Mouse (Mus musculus) brain, embryonic 14.5 days (tissue): ENCODE results near the gene Ppm1j.

Source experiments
- CTCF ChIP-seq: fragments of 200-500 bp; IDR thresholded peaks from 2 replicates; pipeline ENCODE4 v1.5.1; 2012; ENCODE audit warnings: inconsistent platforms, mild to moderate bottlenecking, moderate library complexity, borderline replicate concordance; ENCODE audit not compliant: insufficient read depth, insufficient read length; ENCODE audit errors: extremely low read depth
- POLR2A ChIP-seq: fragments of 200-500 bp; IDR thresholded peaks from 2 replicates; pipeline ENCODE4 v1.6.1; 2012; ENCODE audit warnings: mild to moderate bottlenecking, inconsistent platforms, borderline replicate concordance; ENCODE audit not compliant: poor library complexity, insufficient read depth, insufficient read length, severe bottlenecking; ENCODE audit errors: extremely low read depth

DNA sequence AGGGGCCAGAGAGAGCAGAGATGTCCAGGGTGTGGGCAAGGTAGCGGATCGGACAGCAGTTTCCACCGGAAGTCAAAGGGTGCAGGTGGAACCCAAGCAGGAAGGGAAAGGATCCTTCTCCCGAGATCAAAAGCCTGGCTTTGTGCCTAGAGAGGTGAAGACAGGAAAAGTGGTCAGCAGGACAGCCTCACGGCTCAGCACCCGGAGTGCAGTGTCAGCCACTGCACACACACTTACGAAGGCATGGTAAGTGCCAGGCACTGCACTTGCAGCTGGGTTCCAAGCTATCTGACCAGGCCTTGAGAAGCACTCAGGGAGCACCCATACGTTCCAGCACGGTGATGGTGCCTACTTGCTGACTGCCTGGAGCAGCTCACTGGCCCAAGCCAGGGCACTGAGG lies 24.7 kb downstream of the Ppm1j start:
- no peak for TF ChIP-seq CTCF
- no peak for TF ChIP-seq POLR2A
